Mouse (Mus musculus) heart, postnatal 0 days (tissue): ENCODE measurements around the gene Camta1. TPM values are rescaled to one million over a fixed set of nuclear protein-coding genes. Genes with fewer than 3 reads are reported as not detected.
A peak's percentile ranks its signal among the peaks of the same experiment; 100 is the strongest.

Experiments
- ATAC-seq: fragments of 200-750 bp; cut with Nextera tagmentation; 2 replicates; pipeline ENCODE4 v1.8.0; 2017; ENCODE audit warnings: low read depth, moderate number of reproducible peaks, moderate library complexity; ENCODE audit not compliant: insufficient read depth
- DNase-seq: peaks from one replicate; pipeline ENCODE4 v3.0.0-alpha.2; 2016; ENCODE audit warnings: low spot score
- H3K27ac ChIP-seq: fragments of 300-500 bp; sonication (generic); 2 replicates; pipeline ENCODE4 v1.5.1; 2014; ENCODE audit warnings: low read depth, mild to moderate bottlenecking
- H3K27me3 ChIP-seq: fragments of 300-500 bp; sonication (generic); 2 replicates; pipeline ENCODE4 v1.6.1; 2014; ENCODE audit warnings: low read length, mixed read lengths; ENCODE audit not compliant: control insufficient read depth, insufficient read depth
- H3K36me3 ChIP-seq: fragments of 300-500 bp; sonication (generic); replicated peaks from 2 replicates; pipeline ENCODE4 v1.6.1; 2014; ENCODE audit warnings: low read length, mixed read lengths; ENCODE audit not compliant: control insufficient read depth, insufficient read depth
- H3K4me1 ChIP-seq: fragments of 300-500 bp; sonication (generic); 2 replicates; pipeline ENCODE4 v1.6.1; 2014; ENCODE audit warnings: antibody characterized with exemption; ENCODE audit not compliant: control insufficient read depth, insufficient read depth
- H3K4me2 ChIP-seq: fragments of 300-500 bp; sonication (generic); 2 replicates; pipeline ENCODE4 v1.6.1; 2014; ENCODE audit warnings: low read depth, mild to moderate bottlenecking, low read length, moderate library complexity
- H3K4me3 ChIP-seq: fragments of 300-500 bp; sonication (generic); 2 replicates; pipeline ENCODE4 v1.5.1; 2014; ENCODE audit warnings: low read depth, low read length
- H3K9ac ChIP-seq: fragments of 300-500 bp; sonication (generic); replicated peaks from 2 replicates; pipeline ENCODE4 v1.6.1; 2014; ENCODE audit warnings: low read depth, low read length, mixed read lengths
- H3K9me3 ChIP-seq: fragments of 300-500 bp; sonication (generic); replicated peaks from 2 replicates; pipeline ENCODE4 v1.6.1; 2016; ENCODE audit warnings: low read length; ENCODE audit not compliant: control insufficient read depth
- CTCF ChIP-seq: IDR thresholded peaks from 2 replicates; pipeline ENCODE4 v1.5.1; 2016; ENCODE audit warnings: antibody characterized with exemption, control low read depth, low read depth
- EP300 ChIP-seq: IDR thresholded peaks from 2 replicates; pipeline ENCODE4 v1.6.1; 2016; ENCODE audit warnings: antibody characterized with exemption, low read depth
- WGBS: fragments of 180-500 bp; shearing (Covaris S2); extraction: QIAGEN DNeasy Blood & Tissue Kit; methylation state at CpG from one replicate; pipeline ENCODE4 v1.1.7; 2014; 5-methylcytosine and 5-hydroxymethylcytosine counted together
- polyA plus RNA-seq: library from polyadenylated mRNA; unstranded; fragments of >200 nt; fragmentation: Nextera tagmentation; extraction: Ambion mirVana; gene quantifications from 2 replicates; pipeline ENCODE4 v1.2.1, GENCODE M21; 2015
- total RNA-seq: library from RNA; depleted of rRNA; stranded (reverse); fragments of >200 nt; gene quantifications from 2 replicates; pipeline ENCODE4 v1.2.3, GENCODE M21; 2014; ENCODE audit warnings: low replicate concordance

The Camta1 gene
- total and polyA plus RNA-seq, 2 experiments from 2014 or later, result 72.7 to 240 TPM

GRCm38 (mm10) chr4:151160932-151161331, 700.7 kb downstream of the Camta1 start:
- no peak overlapping the region for H3K4me3 ChIP-seq
- no peak for DNase-seq
- no peak overlapping the region for H3K4me2 ChIP-seq
- 0 out of 2 replicates have a peak, but pooled peaks cover 4% of the 10 kb centered on the region for H3K4me1 ChIP-seq
- no peaks in the 10 kb centered on the region for H3K36me3 ChIP-seq
- no peak for TF ChIP-seq CTCF
- no peak for TF ChIP-seq EP300
- H3K27ac ChIP-seq, result no peak overlapping the region
- no peak for ATAC-seq
- no peak overlapping the region for H3K9ac ChIP-seq
- peaks cover 26% of the 10 kb centered on the region for H3K27me3 ChIP-seq
- 69% methylated on average over 4 of the region's 4 CpGs for WGBS
- no peaks in the 10 kb centered on the region for H3K9me3 ChIP-seq

- no peaks in the 10 kb centered on the region for H3K4me1 ChIP-seq
- ATAC-seq, result no peak
- no peaks in the 10 kb centered on the region for H3K36me3 ChIP-seq
- no peaks in the 10 kb centered on the region for H3K9me3 ChIP-seq
- TF ChIP-seq CTCF (no peak), EP300 (no peak)
- DNase-seq, result no peak
- H3K9ac ChIP-seq, result no peak overlapping the region
- H3K4me2 ChIP-seq, result no peak overlapping the region
- WGBS, result 67% methylated on average over 8 of the region's 8 CpGs
- peaks cover 26% of the 10 kb centered on the region for H3K27me3 ChIP-seq
- H3K27ac ChIP-seq, result no peak overlapping the region
- H3K4me3 ChIP-seq, result no peak overlapping the region
Measured at GRCm38 (mm10) chr4:151160476-151160875, 701.2 kb downstream of the Camta1 start.

- Histone ChIP-seq H3K4me1 (no peaks in the 10 kb centered on the region), H3K27me3 (peaks cover 26% of the 10 kb centered on the region), H3K9me3 (no peaks in the 10 kb centered on the region), H3K4me2 (no peak overlapping the region), H3K36me3 (no peaks in the 10 kb centered on the region), H3K9ac (no peak overlapping the region), H3K4me3 (no peak overlapping the region), H3K27ac (no peak overlapping the region)
- 39% methylated on average over 3 of the region's 3 CpGs for WGBS
- TF ChIP-seq EP300 (no peak), CTCF (no peak)
- ATAC-seq (no peak), DNase-seq (no peak)
Measured at GRCm38 (mm10) chr4:151158250-151158649, 703.4 kb downstream of the Camta1 start.

DNA sequence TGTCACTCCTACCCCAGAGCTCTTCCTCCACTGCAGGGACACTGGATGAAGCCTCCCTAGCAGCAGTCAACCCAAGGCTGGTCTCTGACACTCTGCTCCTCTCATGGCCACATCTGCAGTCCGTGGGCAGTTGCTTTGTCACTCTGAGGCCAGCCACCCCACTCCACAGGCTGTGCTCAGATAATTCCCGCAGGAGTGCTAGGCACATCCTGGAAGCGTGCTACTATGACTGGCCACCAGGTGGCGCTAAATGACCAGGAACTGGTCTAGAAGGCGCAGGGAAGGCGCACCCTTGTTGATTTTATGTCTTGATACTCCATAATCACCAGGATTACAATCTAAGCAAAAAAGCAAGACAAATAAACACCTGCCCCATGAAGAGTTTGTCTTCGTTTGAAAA, 704.8 kb downstream of the Camta1 start:
- Histone ChIP-seq H3K4me2 (no peak overlapping the region), H3K9ac (no peak overlapping the region), H3K27me3 (peaks cover 16% of the 10 kb centered on the region; the same call in 1 of the 2 replicates), H3K4me1 (no peaks in the 10 kb centered on the region), H3K36me3 (no peaks in the 10 kb centered on the region), H3K9me3 (no peaks in the 10 kb centered on the region), H3K4me3 (no peak overlapping the region), H3K27ac (no peak overlapping the region)
- 4% methylated on average over 7 of the region's 7 CpGs for WGBS
- ATAC-seq (peak; percentile 58), DNase-seq (peak; percentile 69)
- TF ChIP-seq CTCF (peak; percentile 95), EP300 (no peak)

DNA sequence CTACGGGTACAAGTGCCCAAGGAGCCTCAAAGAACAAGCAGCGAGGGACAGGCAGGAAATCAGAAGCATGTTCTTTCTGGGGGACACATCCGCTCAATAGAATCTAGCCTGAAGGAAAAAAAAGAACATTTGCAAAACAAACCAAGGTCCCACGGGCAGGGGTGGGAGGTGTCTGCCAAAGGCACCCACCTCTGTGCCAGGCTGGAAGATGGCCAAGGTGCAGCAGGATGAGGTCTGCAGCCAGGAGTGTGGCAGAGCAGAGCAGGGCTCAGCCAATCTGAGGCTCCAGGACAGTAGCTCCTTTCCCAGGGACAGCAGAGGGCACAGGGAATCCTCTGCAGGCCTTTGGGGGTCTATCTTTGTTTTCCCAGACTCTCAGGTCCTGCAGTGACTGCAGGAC, 706.1 kb downstream of the Camta1 start:
- no peaks in the 10 kb centered on the region for H3K4me1 ChIP-seq
- H3K4me3 ChIP-seq, result no peak overlapping the region
- ATAC-seq (no peak), DNase-seq (no peak)
- H3K36me3 ChIP-seq, result no peaks in the 10 kb centered on the region
- peaks cover 8% of the 10 kb centered on the region; the same call in 1 of the 2 replicates for H3K27me3 ChIP-seq
- no peaks in the 10 kb centered on the region for H3K9me3 ChIP-seq
- TF ChIP-seq EP300, result no peak
- no peak for TF ChIP-seq CTCF
- H3K4me2 ChIP-seq, result no peak overlapping the region
- no peak overlapping the region for H3K27ac ChIP-seq
- 51% methylated on average over 4 of the region's 4 CpGs for WGBS
- no peak overlapping the region for H3K9ac ChIP-seq

DNA sequence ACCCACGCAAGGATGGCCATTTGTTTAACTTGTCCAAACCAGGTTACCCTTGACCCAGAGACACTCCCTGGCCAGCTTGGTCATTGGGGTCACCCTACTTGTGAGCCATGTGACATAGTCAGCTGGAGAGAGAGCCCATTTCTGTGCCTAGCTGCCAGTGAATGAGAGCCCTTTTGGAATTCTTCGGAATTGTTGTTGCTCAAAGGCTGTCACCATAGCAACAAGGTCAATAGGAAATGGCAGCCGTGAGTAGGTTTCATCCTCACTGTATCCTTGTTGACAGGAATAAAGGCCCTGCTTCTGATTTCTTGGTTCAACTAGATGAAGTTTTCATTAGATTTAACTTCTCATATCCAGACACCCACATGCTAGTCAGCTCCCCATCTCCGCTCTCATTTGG, 707.4 kb downstream of the Camta1 start:
- Histone ChIP-seq H3K27me3 (peaks cover 8% of the 10 kb centered on the region; the same call in 1 of the 2 replicates), H3K4me1 (no peaks in the 10 kb centered on the region), H3K4me3 (no peak overlapping the region), H3K36me3 (no peaks in the 10 kb centered on the region), H3K9ac (no peak overlapping the region), H3K4me2 (no peak overlapping the region), H3K27ac (no peak overlapping the region), H3K9me3 (no peaks in the 10 kb centered on the region)
- no peak for DNase-seq
- TF ChIP-seq CTCF (no peak), EP300 (no peak)
- WGBS, result 43% methylated on average over 4 of the region's 4 CpGs
- ATAC-seq, result no peak
